Mouse (Mus musculus) MEL (cell line): ENCODE measurements around the gene Tnip3. TPM values are rescaled to one million over a fixed set of nuclear protein-coding genes. Genes with fewer than 3 reads are reported as not detected.

Experiments used
- DNase-seq: peaks from one replicate; pipeline ENCODE4 v3.0.0; 2011; ENCODE audit warnings: low read depth, low spot score
- H3K27ac ChIP-seq: 2 replicates; pipeline ENCODE4 v1.5.1; 2012; ENCODE audit warnings: low read depth, mild to moderate bottlenecking, control low read depth, low read length, moderate library complexity; ENCODE audit not compliant: control insufficient read depth
- H3K27me3 ChIP-seq, 2 experiments: fragments of 150-350 bp in 1 of 2; sonication (generic) in 1 of 2; 2 replicates each; pipeline ENCODE4 v1.6.1; 2012; ENCODE audit warnings: low read length in 2 of 2, mild to moderate bottlenecking in 2 of 2, improper control_type of control experiment in 1 of 2, moderate library complexity in 1 of 2; ENCODE audit not compliant: insufficient read depth in 2 of 2, control insufficient read depth in 1 of 2
- H3K36me3 ChIP-seq, 2 experiments: 2 replicates each; pipeline ENCODE4 v1.6.1; 2012 to 2014; ENCODE audit warnings: low read length in 2 of 2, improper control_type of control experiment in 1 of 2, inconsistent platforms in 1 of 2, mild to moderate bottlenecking in 1 of 2; ENCODE audit not compliant: insufficient read depth in 2 of 2, control insufficient read depth in 1 of 2
- H3K4me1 ChIP-seq, 2 experiments: fragments of 150-350 bp in 1 of 2; sonication (generic) in 1 of 2; 2 replicates each; pipeline ENCODE4 v1.6.1; 2012; ENCODE audit warnings: low read length in 2 of 2, improper control_type of control experiment in 1 of 2, mild to moderate bottlenecking in 1 of 2; ENCODE audit not compliant: insufficient read depth in 2 of 2, control insufficient read depth in 1 of 2
- H3K4me3 ChIP-seq, 2 experiments: fragments of 150-350 bp in 1 of 2; sonication (generic) in 1 of 2; 2 replicates each; pipeline ENCODE4 v1.5.1; 2012; ENCODE audit warnings: low read depth in 2 of 2, low read length in 2 of 2, mild to moderate bottlenecking in 2 of 2, moderate library complexity in 2 of 2, control low read depth in 1 of 2, improper control_type of control experiment in 1 of 2; ENCODE audit not compliant: control insufficient read depth in 1 of 2, insufficient read depth in 1 of 2
- H3K79me2 ChIP-seq: 2 replicates; pipeline ENCODE4 v1.6.1; 2012; ENCODE audit warnings: mild to moderate bottlenecking, low read length, moderate library complexity; ENCODE audit not compliant: control insufficient read depth, poor library complexity, insufficient read depth
- H3K9ac ChIP-seq: 2 replicates; pipeline ENCODE4 v1.6.1; 2012; ENCODE audit warnings: low read depth, mild to moderate bottlenecking, control low read depth, low read length, moderate library complexity; ENCODE audit not compliant: control insufficient read depth, poor library complexity, severe bottlenecking
- H3K9me3 ChIP-seq: fragments of 150-350 bp; sonication (generic); replicated peaks from 2 replicates; pipeline ENCODE4 v1.6.1; 2012; ENCODE audit warnings: mild to moderate bottlenecking, low read length, improper control_type of control experiment, moderate library complexity; ENCODE audit not compliant: insufficient read depth
- BHLHE40 ChIP-seq: IDR thresholded peaks from 2 replicates; pipeline ENCODE4 v1.6.1; 2012; ENCODE audit warnings: low read depth, mild to moderate bottlenecking, inconsistent platforms, low read length, improper control_type of control experiment, borderline replicate concordance
- CHD2 ChIP-seq: IDR thresholded peaks from 2 replicates; pipeline ENCODE4 v1.6.1; 2011; ENCODE audit warnings: low read length, improper control_type of control experiment
- CTCF ChIP-seq, 3 experiments: IDR thresholded peaks in 2 of 3; conservative IDR thresholded peaks in 1 of 3; 2 replicates each; pipeline ENCODE4 v1.5.1; 2011 to 2012; ENCODE audit warnings: low read length in 3 of 3, low read depth in 2 of 3, mild to moderate bottlenecking in 2 of 3, improper control_type of control experiment in 1 of 3, inconsistent platforms in 1 of 3, mixed read lengths in 1 of 3, moderate library complexity in 1 of 3; ENCODE audit not compliant: control insufficient read depth in 1 of 3, insufficient read depth in 1 of 3, poor library complexity in 1 of 3, severe bottlenecking in 1 of 3
- E2F4 ChIP-seq: IDR thresholded peaks from 2 replicates; pipeline ENCODE4 v1.6.1; 2011; ENCODE audit warnings: low read depth, low read length, improper control_type of control experiment, borderline replicate concordance
- ELF1 ChIP-seq: IDR thresholded peaks from 2 replicates; pipeline ENCODE4 v1.6.1; 2014; ENCODE audit warnings: low read depth, mild to moderate bottlenecking, inconsistent platforms, low read length, improper control_type of control experiment, moderate library complexity
- EP300 ChIP-seq, 2 experiments: IDR thresholded peaks; 2 replicates each; pipeline ENCODE4 v1.6.1; 2011; ENCODE audit warnings: improper control_type of control experiment in 2 of 2, low read length in 2 of 2, low read depth in 1 of 2, mild to moderate bottlenecking in 1 of 2
- ETS1 ChIP-seq: IDR thresholded peaks from 2 replicates; pipeline ENCODE4 v1.6.1; 2012; ENCODE audit warnings: low read depth, mild to moderate bottlenecking, inconsistent platforms, low read length, improper control_type of control experiment, moderate library complexity
- GABPA ChIP-seq: IDR thresholded peaks from 2 replicates; pipeline ENCODE4 v1.6.1; 2012; ENCODE audit warnings: low read depth, mild to moderate bottlenecking, inconsistent platforms, low read length, improper control_type of control experiment, moderate library complexity
- GATA1 ChIP-seq: IDR thresholded peaks from 2 replicates; pipeline ENCODE4 v1.6.1; 2011; ENCODE audit warnings: low read depth, low read length, improper control_type of control experiment
- HCFC1 ChIP-seq: IDR thresholded peaks from 2 replicates; pipeline ENCODE4 v1.6.1; 2012; ENCODE audit warnings: low read depth, mild to moderate bottlenecking, inconsistent platforms, low read length, improper control_type of control experiment, moderate library complexity
- JUND ChIP-seq: IDR thresholded peaks from 2 replicates; pipeline ENCODE4 v1.6.1; 2011; ENCODE audit warnings: low read depth, mild to moderate bottlenecking, improper control_type of control experiment, low read length
- KAT2A ChIP-seq: conservative IDR thresholded peaks from 2 replicates; pipeline ENCODE4 v1.6.1; 2012; ENCODE audit warnings: low read depth, low read length, improper control_type of control experiment, inconsistent platforms
- MEF2A ChIP-seq: IDR thresholded peaks from 2 replicates; pipeline ENCODE4 v1.6.1; 2014; ENCODE audit warnings: low read depth, mild to moderate bottlenecking, inconsistent platforms, low read length, improper control_type of control experiment; ENCODE audit not compliant: poor library complexity, insufficient replicate concordance, severe bottlenecking; ENCODE audit errors: extremely low read depth
- MXI1 ChIP-seq: IDR thresholded peaks from 2 replicates; pipeline ENCODE4 v1.6.1; 2011; ENCODE audit warnings: mild to moderate bottlenecking, low read depth, low read length, improper control_type of control experiment
- MYB ChIP-seq: IDR thresholded peaks from 2 replicates; pipeline ENCODE4 v1.6.1; 2011; ENCODE audit warnings: mild to moderate bottlenecking, low read depth, low read length, improper control_type of control experiment
- POLR2A ChIP-seq, 2 experiments: IDR thresholded peaks; 2 replicates each; pipeline ENCODE4 v1.6.1; 2011 to 2012; ENCODE audit warnings: low read length in 2 of 2, mild to moderate bottlenecking in 2 of 2, control low read depth in 1 of 2, improper control_type of control experiment in 1 of 2, low read depth in 1 of 2, moderate library complexity in 1 of 2; ENCODE audit not compliant: control insufficient read depth in 1 of 2, insufficient read depth in 1 of 2, poor library complexity in 1 of 2
- POLR2AphosphoS2 ChIP-seq: IDR thresholded peaks from 2 replicates; pipeline ENCODE4 v1.6.1; 2011; ENCODE audit warnings: low read length, improper control_type of control experiment
- RAD21 ChIP-seq: IDR thresholded peaks from 2 replicates; pipeline ENCODE4 v1.6.1; 2011; ENCODE audit warnings: mild to moderate bottlenecking, low read depth, low read length, improper control_type of control experiment
- RCOR1 ChIP-seq: IDR thresholded peaks from 2 replicates; pipeline ENCODE4 v1.6.1; 2012; ENCODE audit warnings: low read depth, mild to moderate bottlenecking, inconsistent platforms, low read length, improper control_type of control experiment
- SMC3 ChIP-seq: IDR thresholded peaks from 2 replicates; pipeline ENCODE4 v1.6.1; 2011; ENCODE audit warnings: low read depth, low read length, improper control_type of control experiment
- TBP ChIP-seq: IDR thresholded peaks from 2 replicates; pipeline ENCODE4 v1.8.0; 2011; ENCODE audit warnings: low read depth, low read length, improper control_type of control experiment
- UBTF ChIP-seq: IDR thresholded peaks from 2 replicates; pipeline ENCODE4 v1.6.1; 2012; ENCODE audit warnings: low read depth, mild to moderate bottlenecking, inconsistent platforms, low read length, improper control_type of control experiment, moderate library complexity, borderline replicate concordance; ENCODE audit not compliant: insufficient read depth
- USF2 ChIP-seq, 2 experiments: IDR thresholded peaks; 2 replicates each; pipeline ENCODE4 v1.6.1; 2011 to 2012; ENCODE audit warnings: improper control_type of control experiment in 2 of 2, low read length in 2 of 2, borderline replicate concordance in 1 of 2, inconsistent platforms in 1 of 2, low read depth in 1 of 2, mild to moderate bottlenecking in 1 of 2; ENCODE audit not compliant: insufficient read depth in 1 of 2
- ZC3H11A ChIP-seq: IDR thresholded peaks from 2 replicates; pipeline ENCODE4 v1.6.1; 2012; ENCODE audit warnings: low read depth, mild to moderate bottlenecking, inconsistent platforms, low read length, improper control_type of control experiment
- ZKSCAN1 ChIP-seq: IDR thresholded peaks from 2 replicates; pipeline ENCODE4 v1.6.1; 2012; ENCODE audit warnings: low read depth, mild to moderate bottlenecking, inconsistent platforms, low read length, improper control_type of control experiment, moderate library complexity
- ZMIZ1 ChIP-seq: IDR thresholded peaks from 2 replicates; pipeline ENCODE4 v1.6.1; 2012; ENCODE audit warnings: low read depth, mild to moderate bottlenecking, inconsistent platforms, low read length, improper control_type of control experiment, moderate library complexity
- polyA plus RNA-seq, 2 experiments: library from polyadenylated mRNA; stranded (reverse) in 1 of 2; unstranded in 1 of 2; fragments of >175 nt in 1 of 2; fragments of >200 nt in 1 of 2; gene quantifications; 2 replicates each; pipeline versions ENCODE4 v1.2.1 to v1.2.4; 2012; ENCODE audit warnings: low replicate concordance in 2 of 2, low read depth in 1 of 2; ENCODE audit not compliant: insufficient read length in 2 of 2, insufficient read depth in 1 of 2, missing spikeins in 1 of 2
- total RNA-seq: library from RNA; depleted of rRNA; stranded (reverse); fragments of 300-350 nt; gene quantifications from 2 replicates; pipeline ENCODE4 v1.2.3, GENCODE M21; 2012

The Tnip3 gene
- total and polyA plus RNA-seq, 3 experiments = 0.99 TPM; not detected in 2

DNA sequence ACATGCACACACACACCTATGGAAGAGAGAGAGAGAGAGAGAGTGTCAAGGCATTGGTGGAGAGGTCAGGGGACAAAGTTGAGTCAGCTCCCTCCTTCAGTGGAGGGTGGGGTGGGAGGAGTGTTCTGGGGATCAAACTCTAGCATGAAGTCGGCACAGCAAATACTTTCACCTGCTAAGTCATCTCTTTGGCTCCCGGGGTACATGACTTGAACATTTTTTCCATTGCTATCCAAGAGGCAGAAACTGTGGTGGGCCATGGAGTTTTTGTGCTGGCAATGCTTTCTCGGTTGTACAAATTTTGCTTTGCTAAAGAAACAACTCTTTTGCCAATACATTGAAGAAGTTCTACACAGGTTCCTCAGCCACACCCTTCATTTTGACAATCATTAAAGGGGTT lies 13.8 kb downstream of the Tnip3 start:
- DNase-seq = no peak
- Histone ChIP-seq H3K79me2 (no peaks in the 10 kb centered on the region), H3K36me3 (no peaks in the 10 kb centered on the region), H3K9me3 (no peaks in the 10 kb centered on the region), H3K4me1 (no peaks in the 10 kb centered on the region), H3K27me3 (no peaks in the 10 kb centered on the region; a peak in 2 of 4 replicates), H3K4me3 (no peak overlapping the region), H3K27ac (no peak overlapping the region), H3K9ac (no peak overlapping the region)
- TF ChIP-seq TBP (no peak), CHD2 (no peak), POLR2A (IDR thresholded peaks at IDR 0.05; ENCODE audit: control insufficient read depth in 1 of 2, insufficient read depth in 1 of 2, low read depth in 1 of 2, low read length in 2 of 2, poor library complexity in 1 of 2) (no peak), RCOR1 (no peak), BHLHE40 (no peak), ZC3H11A (no peak), RAD21 (no peak), ETS1 (no peak), ZKSCAN1 (no peak), KAT2A (no peak), E2F4 (no peak), HCFC1 (no peak)

GRCm38 (mm10) chr6:65540138-65540537 lies 15.0 kb downstream of the Tnip3 start:
- H3K9me3 ChIP-seq = no peaks in the 10 kb centered on the region
- no peaks in the 10 kb centered on the region for H3K36me3 ChIP-seq
- H3K79me2 ChIP-seq = no peaks in the 10 kb centered on the region
- H3K27me3 ChIP-seq = no peaks in the 10 kb centered on the region; a peak in 2 of 4 replicates
- no peak for DNase-seq
- no peak for TF ChIP-seq ZKSCAN1
- no peak for TF ChIP-seq MEF2A
- no peak for TF ChIP-seq JUND
- no peak for TF ChIP-seq ZC3H11A
- TF ChIP-seq RAD21 = no peak
- no peak for TF ChIP-seq KAT2A
- no peak for TF ChIP-seq GATA1
- no peak for TF ChIP-seq ELF1
- TF ChIP-seq POLR2AphosphoS2 = no peak
- TF ChIP-seq HCFC1 = no peak
- TF ChIP-seq USF2 (IDR thresholded peaks at IDR 0.05; ENCODE audit: borderline replicate concordance in 1 of 2, insufficient read depth in 1 of 2, low read depth in 1 of 2, low read length in 2 of 2) = no peak
- TF ChIP-seq MXI1 = no peak
- no peak for TF ChIP-seq CTCF (IDR thresholded peaks at IDR 0.05 in 2 of 3, conservative IDR thresholded peaks at IDR 0.05 in 1 of 3; ENCODE audit: control insufficient read depth in 1 of 3, insufficient read depth in 1 of 3, low read depth in 2 of 3, low read length in 3 of 3, poor library complexity in 1 of 3, severe bottlenecking in 1 of 3)
- TF ChIP-seq GABPA = no peak
- TF ChIP-seq ZMIZ1 = no peak
- TF ChIP-seq UBTF = no peak
- TF ChIP-seq CHD2 = no peak
- no peak for TF ChIP-seq EP300 (IDR thresholded peaks at IDR 0.05; ENCODE audit: low read depth in 1 of 2, low read length in 2 of 2)
- no peak for TF ChIP-seq MYB
- TF ChIP-seq SMC3 = no peak
- no peak overlapping the region for H3K27ac ChIP-seq
- no peaks in the 10 kb centered on the region for H3K4me1 ChIP-seq
- no peak overlapping the region for H3K9ac ChIP-seq
- no peak overlapping the region for H3K4me3 ChIP-seq
